Mouse (Mus musculus): ENCODE data around the gene Olfr155.

The Olfr155 gene

GRCm38 (mm10) chr4:43851265-43851664, at the start of gene Olfr155:
Olfr155 (plus strand) TSS chr4:43851565.
- DNase-seq (ENCODE audit: low spot score in 2 of 2), result no peak

GRCm38 (mm10) chr4:43822896-43823550, 28.3 kb upstream of the Olfr155 start:
- no peak for DNase-seq (ENCODE audit: low spot score in 2 of 2)

DNA sequence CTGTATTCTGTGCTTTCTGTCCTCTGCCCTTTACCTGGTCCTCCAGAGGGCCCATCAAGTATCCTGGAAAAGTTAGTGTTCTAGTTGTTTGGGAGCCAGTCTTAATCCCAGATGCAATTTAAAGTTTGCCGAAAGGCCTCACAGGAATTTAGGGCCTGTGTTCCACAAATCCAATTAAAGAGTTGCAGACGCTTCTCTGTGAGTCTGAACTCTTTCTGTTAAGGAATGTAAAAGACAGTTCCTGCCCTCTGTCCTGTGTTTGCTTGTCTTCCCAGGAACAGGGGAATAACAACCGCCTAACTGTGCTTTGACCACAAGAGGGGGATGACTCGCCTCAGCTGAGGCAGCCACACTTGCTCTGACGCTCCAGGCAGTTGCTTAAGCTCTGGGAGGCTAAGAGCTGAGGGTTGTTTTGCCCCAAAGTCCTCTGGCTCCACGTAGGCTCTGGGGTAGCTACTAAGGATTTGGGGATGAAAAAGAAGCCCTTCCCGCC, 27.5 kb upstream of the Olfr155 start, which contains the start of gene Olfr156:
Olfr156 (minus strand) TSS at position 51 of the 493 bp plus-strand sequence.
- DNase-seq (ENCODE audit: low spot score in 2 of 2), result no peak

DNA sequence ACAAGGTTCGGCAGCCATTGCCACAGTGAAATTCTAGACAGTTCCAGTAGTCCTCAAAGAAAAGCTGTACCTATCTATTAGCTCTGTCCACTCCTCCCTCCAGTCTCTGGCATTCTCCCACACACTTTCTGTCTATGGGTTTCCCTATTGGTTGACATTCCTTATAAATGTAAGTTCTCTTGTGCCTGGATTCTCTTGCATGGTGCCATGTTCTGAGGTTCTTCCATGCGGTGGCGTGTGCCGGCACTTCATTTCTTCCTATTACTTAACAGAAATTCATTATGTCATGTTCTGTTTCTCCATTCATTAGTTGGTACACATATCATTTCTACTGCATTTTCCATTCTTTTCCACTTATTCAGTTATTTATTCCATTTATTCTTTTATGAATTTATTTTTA, 22.6 kb upstream of the Olfr155 start:
- DNase-seq (ENCODE audit: low spot score in 2 of 2), result no peak

GRCm38 (mm10) chr4:43832031-43832430, 19.3 kb upstream of the Olfr155 start:
- DNase-seq (ENCODE audit: low spot score in 2 of 2), result no peak

- DNase-seq (ENCODE audit: low spot score in 2 of 2), result no peak
These were observed 17.6 kb upstream of the Olfr155 start for GRCm38 (mm10) chr4:43833752-43834151.

- DNase-seq (ENCODE audit: low spot score in 2 of 2), result no peak
These were observed 16.6 kb upstream of the Olfr155 start for GRCm38 (mm10) chr4:43834749-43835148.

DNA sequence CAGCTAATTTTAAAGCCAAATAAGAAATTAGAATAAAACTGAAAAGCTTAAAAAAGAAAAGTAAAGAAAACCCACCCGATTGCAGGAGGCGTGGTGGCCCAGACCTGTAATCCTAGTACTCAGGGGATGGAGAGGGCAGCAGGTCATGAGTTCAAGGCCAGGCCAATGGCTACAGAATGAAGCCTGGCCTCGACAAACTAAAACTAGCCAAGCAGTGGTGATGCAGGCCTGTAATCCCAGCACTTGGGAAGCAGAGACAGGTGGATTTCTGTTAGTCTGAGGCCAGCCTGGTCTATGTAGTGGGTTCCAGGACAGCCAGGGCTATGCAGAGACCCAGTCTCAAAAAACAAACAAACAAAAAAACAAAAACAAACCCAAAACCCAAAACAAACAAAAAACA, 13.0 kb upstream of the Olfr155 start:
- no peak for DNase-seq (ENCODE audit: low spot score in 2 of 2)

GRCm38 (mm10) chr4:43840101-43840500, 11.3 kb upstream of the Olfr155 start, which contains the start of gene Olfr157:
Olfr157 (minus strand) TSS chr4:43840201.
- DNase-seq (ENCODE audit: low spot score in 2 of 2), result no peak

GRCm38 (mm10) chr4:43854101-43854500, 2.7 kb downstream of the Olfr155 start:
- DNase-seq (ENCODE audit: low spot score in 2 of 2), result no peak

DNA sequence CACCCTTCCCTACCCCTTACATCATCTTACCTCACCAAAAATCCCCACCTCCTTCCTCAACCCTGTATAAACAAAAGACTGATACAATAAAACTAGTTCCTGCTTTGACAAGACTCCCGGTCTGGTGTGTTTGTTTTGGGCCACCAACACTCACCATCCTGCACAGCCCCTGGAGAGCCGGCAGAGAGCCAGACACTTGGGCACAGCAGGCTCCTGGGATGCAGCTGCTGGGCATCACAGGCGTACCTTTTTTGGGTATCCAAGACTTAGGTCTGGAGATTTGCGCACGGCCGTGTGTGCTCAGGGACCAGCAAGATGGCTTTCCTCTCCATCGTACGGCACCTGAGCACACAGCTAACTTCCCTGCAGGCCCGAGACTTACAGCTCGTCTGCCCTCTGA, 8.5 kb downstream of the Olfr155 start:
- no peak for DNase-seq (ENCODE audit: low spot score in 2 of 2)

GRCm38 (mm10) chr4:43860744-43861519, 9.6 kb downstream of the Olfr155 start:
- peak in 1 of 2 experiments; percentile 32 for DNase-seq (ENCODE audit: low spot score in 2 of 2)

DNA sequence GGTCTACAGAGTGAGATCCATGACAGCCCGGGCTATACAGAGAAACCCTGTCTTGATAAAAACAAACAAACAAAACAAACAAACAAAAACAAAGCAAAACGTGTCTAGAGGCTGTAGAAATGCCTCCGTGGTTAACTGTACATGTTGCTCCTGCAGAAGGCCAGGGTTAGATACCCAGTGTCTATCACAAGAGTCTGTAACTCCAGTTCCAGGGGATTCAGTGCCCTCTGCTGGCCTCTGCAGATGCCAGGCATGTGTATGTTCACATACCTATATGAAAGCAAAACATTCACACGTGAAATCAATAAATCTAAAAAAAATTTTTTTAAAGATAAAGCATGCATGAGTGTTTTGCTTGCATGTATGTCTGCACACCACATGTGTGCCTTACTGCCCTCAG, 11.9 kb downstream of the Olfr155 start:
- no peak for DNase-seq (ENCODE audit: low spot score in 2 of 2)

GRCm38 (mm10) chr4:43869821-43870220, 18.5 kb downstream of the Olfr155 start:
- no peak for DNase-seq (ENCODE audit: low spot score in 2 of 2)

GRCm38 (mm10) chr4:43874501-43874900, 23.1 kb downstream of the Olfr155 start:
- DNase-seq (ENCODE audit: low spot score in 2 of 2), result no peak

DNA sequence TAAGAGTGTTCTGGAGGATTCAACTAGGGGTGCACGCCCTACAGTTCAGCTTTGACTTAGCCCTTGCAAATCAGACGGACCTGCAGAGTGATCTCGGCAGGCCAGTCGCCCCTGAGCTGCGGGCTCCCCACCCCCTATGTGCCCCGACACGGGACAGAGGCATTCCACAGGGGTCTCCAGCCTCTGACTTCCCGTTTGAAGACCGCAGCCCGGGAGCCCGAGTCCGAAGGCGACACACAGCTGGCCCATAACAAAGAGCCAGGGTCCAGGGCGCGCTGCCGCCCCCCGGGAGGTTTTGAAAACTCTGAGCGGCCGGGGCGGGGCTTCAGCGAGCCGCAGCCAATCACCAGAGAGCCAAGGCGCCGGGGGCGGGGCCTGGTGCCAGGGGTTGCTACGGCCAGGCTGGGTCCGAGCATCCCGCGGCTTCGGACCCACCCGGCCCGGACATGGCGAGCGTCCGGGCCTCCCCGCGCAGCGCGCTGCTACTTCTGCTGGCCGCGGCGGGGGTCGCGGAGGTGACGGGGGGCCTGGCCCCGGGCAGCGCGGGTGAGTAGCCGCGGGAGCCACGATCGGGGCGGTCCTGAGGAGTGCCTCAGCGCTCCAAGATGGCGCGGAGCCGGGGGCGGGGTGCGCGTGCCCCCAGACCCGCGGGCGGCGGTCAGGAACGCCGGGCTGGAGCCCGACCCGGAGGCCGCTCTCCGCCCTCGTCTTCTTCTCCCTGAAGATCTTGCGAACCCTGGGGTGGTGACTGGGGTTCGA, 24.0 kb downstream of the Olfr155 start, which contains the start of gene Reck:
Reck (plus strand) TSS at position 371 of the 759 bp plus-strand sequence.
- peak; percentile 49 to 64 for DNase-seq (ENCODE audit: low spot score in 2 of 2)

- no peak for DNase-seq (ENCODE audit: low spot score in 2 of 2)
These were observed 24.6 kb downstream of the Olfr155 start for GRCm38 (mm10) chr4:43875919-43876411.

DNA sequence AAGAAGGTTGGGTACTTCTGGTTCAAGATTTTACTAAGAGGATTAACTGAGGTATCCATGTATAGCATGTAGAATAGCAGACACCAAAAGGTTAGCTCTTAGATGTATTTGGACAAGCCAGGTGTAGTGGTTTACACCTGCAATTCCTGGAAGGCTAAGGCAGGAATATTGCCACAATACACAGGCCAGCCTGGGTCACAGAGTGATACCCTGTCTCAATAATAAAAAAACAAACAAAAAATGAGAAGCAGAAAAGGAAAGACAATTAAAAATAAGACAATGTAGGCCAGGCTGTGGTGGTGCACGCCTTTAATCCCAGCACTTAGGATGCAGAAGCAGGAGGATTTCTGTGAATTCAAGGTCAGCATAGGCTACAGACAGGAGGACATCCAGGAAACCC, 25.9 kb downstream of the Olfr155 start:
- no peak for DNase-seq (ENCODE audit: low spot score in 2 of 2)

- DNase-seq (ENCODE audit: low spot score in 2 of 2), result no peak
These were observed 26.9 kb downstream of the Olfr155 start for GRCm38 (mm10) chr4:43878121-43878776.

GRCm38 (mm10) chr4:43879566-43879965, 28.2 kb downstream of the Olfr155 start:
- no peak for DNase-seq (ENCODE audit: low spot score in 2 of 2)

DNA sequence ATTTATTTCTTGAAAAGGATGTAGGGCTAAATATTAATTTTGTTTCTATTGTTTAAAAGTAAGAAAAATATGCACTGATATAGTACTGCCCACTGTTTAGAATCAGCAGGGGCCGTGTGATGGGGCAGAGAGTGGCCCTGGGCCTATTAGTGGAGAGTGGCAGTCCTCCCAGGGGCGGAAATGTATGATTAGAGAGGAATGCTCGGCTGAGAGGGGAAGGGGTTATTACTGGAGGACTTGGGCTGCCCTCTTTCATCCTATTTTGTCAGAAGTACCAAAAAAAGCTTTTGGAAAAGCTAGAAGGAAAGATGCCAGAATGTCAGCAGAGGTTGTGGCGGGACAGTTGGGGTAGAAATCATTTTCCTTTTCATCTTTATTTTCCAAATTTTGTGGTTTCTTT, 32.8 kb downstream of the Olfr155 start:
- DNase-seq (ENCODE audit: low spot score in 2 of 2), result no peak
